Mouse (Mus musculus) adrenal gland, postnatal 4 days (tissue): Measurements from ENCODE around the gene Camsap1. TPM values are rescaled to one million over a fixed set of nuclear protein-coding genes. Genes with fewer than 3 reads are reported as not detected.
A peak's percentile ranks its signal among the peaks of the same experiment; 100 is the strongest.

ENCODE experiments used
- DNase-seq, 2 experiments: peaks; one replicate each; pipeline ENCODE4 v3.0.0; 2021 to 2022; ENCODE audit warnings: low spot score in 2 of 2, mixed read lengths in 2 of 2
- total RNA-seq, 2 experiments: library from RNA; stranded (reverse); gene quantifications; 2 replicates each; pipeline ENCODE4 v1.2.3; 2021

The Camsap1 gene
- total RNA-seq, 2 experiments from 2014 or later: 41.3 to 44.8 TPM

DNA sequence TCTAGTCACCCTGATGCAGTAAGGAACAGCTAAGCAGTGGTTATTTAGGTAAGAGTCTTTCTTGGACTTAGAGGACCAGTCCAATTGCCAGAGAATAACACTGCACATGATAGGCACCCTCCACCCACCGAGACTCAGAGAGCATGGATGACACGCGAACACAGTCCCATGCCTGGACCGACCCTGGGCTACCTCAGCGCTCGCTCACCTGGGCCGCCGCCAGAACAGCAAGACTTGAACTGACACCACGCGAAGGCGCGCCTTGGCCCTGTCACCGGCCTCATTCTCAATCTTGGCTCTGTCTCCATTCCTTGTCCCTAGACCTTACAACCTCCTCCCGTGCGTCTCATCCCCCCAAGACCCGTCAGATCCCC, 1.0 kb downstream of the Camsap1 start:
- DNase-seq: peak in 1 of 2 experiments; percentile 25

DNA sequence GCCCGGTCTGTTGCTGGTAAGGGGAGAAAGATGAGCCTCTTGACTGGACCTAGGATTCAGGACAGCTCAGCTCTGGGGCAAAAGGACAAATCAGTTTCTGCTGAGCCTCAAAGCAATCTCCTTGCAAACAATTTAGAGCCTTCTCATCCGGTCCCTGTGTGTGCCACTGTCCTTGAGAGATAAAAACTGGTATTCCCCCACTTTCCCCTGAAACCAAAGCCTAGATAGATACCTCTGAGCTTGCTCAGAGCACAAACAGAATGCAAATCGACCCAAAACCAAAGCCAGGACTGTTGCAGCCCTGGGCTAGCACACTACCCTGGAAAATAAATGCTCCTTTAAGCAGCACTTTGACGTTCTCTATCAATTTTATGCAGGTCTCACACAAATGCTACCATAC, 4.1 kb downstream of the Camsap1 start:
- DNase-seq: no peak

DNA sequence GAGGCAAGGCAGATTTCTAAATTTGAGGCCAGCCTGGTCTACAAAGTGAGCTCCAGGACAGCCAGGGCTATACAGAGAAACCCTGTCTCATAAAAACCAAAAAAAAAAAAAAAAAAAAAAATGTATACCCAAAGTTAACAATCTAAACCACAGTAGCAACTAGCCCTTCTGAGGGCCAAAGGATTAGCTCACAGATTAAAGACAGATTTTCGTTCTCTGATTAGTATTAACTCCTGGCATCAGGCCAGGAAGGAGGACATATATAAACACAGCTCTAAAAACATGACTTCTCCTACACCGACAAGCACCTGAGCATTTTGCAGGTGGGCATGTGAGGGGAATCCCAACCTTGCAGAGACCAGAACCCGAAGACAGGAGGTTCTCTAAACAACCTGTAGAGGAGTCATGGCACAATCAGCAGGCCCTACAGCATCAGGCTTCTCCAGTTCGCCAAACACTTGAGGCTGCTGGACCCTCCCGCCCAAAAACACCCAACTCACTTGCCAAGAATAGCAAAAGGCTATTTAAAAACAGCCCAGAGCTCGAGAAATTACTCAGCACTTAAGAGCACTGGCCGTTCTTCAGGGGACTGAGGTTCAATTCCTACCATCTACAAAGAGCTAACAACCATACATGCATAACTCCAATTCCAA, 5.4 kb downstream of the Camsap1 start:
- DNase-seq: no peak

DNA sequence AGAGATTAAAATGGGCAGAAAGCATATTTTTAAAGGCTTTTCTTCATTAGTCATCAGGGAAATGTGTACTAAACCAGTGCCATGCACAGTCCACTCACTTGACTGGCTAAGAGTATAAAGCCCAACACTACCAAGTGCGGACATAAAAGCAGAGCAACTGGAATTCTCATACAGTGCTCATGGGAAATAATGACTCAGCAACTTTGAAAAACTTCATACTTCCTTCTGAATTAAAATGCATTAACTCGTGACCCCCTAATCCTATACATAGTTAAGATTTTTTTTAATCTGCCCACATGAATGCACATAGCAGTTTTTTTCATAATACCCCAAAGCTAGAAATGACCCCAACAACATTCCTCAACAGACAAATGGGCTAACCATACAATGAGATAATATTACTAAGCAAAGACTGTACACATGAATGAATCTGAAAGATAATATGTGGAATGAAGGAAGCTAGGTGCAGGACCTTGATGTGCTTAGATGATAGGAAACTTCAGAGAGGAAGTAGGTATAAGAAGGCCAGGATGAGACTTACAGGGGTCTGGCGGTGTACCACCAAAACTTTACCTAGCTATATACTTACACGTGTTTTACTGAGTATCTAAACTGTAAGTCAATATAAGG, 7.8 kb downstream of the Camsap1 start:
- DNase-seq: no peak

DNA sequence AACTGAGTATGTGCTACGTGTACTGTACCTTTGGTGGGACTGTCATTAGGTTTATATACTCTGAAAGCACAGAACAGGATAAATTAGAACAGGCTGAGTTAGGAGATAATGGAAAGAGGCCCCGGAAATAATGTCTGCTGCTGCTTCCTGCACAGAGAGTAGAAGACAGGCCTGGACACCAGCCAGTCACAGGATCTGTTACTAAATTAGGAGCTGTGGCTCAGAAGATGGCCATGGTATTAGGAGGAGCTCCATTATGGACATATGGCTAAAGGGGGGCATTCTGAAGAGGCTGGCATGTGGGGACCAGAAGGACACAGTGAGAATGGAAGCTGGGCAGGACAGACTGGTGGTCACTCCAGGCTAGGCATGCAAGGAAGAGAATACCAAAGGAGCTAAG, 12.7 kb downstream of the Camsap1 start:
- DNase-seq: no peak

DNA sequence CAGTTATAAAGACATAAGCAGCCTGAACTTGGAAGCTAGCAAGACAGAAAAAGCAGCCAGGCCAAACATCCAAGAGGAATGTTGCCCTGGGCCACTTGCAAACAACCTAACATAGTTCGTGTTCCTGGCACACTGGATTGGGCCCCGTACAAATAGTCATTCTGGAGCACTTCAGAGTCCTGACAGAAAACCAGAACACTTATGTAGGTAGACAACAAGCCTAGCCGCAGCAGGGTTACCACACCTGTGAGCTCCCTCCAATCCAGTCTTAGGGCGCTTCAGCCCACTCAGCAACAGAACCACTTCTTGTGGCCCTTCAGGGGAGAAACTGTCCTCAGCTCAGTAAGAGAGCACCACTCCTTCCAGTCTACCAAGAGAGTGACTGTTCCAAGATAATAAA, 13.8 kb downstream of the Camsap1 start:
- DNase-seq: no peak

- DNase-seq: no peak
Measured at GRCm38 (mm10) chr2:25949291-25949690, 33.8 kb downstream of the Camsap1 start.

DNA sequence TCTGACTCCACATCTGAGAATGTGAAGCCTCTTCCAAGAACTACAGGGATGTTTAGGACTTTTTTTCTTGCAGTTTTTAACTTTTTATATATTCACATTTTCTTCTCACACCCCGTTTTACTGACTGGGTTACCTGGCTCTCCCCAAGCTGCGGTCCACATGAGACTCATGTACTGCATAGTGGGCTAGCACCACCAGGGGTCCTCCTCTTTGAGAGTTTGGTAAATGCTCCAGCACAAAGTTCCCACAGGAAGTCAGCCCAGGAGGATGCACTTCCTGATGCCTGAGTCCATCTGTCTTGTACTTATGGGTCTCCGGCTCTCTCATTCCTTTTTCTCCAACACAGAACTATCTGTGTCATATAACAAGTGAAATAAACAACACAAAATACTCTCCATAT, 35.1 kb downstream of the Camsap1 start:
- DNase-seq: no peak

GRCm38 (mm10) chr2:25943822-25944221, 39.3 kb downstream of the Camsap1 start:
- DNase-seq: no peak

- no peak for DNase-seq
Measured at GRCm38 (mm10) chr2:25940503-25940902, 42.6 kb downstream of the Camsap1 start.

DNA sequence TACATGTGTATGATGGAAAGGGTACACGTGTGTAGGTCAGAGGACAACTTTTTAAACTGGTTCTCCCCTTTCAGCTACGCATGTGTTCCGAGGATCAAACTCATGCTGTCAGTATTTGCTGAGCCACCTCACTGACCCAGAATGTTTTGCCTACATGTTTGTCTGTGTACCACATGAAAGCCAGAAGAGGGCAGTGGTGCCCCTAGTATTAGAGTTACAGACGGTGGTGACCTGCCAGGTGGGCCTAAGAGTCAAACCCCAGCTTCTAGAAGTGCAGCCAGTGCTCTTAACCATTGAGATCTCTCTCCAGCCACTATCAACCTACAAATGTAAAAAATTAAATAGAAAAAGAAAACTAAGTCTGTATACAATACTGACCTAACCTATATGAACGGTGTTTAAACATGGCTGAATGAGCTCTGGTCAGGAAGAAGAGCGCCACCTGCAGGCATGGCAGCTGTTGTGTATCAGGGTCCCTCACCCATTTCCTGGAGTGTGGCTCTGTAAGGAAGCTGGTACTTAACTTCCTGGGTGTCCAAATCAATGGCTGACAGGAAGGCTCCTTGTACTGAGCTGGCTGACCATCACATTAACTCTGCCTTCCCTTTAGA, 51.7 kb downstream of the Camsap1 start:
- no peak for DNase-seq

GRCm38 (mm10) chr2:25927821-25928220, 55.3 kb downstream of the Camsap1 start:
- no peak for DNase-seq

- DNase-seq: no peak
Measured at GRCm38 (mm10) chr2:25924934-25925333, 58.1 kb downstream of the Camsap1 start.

DNA sequence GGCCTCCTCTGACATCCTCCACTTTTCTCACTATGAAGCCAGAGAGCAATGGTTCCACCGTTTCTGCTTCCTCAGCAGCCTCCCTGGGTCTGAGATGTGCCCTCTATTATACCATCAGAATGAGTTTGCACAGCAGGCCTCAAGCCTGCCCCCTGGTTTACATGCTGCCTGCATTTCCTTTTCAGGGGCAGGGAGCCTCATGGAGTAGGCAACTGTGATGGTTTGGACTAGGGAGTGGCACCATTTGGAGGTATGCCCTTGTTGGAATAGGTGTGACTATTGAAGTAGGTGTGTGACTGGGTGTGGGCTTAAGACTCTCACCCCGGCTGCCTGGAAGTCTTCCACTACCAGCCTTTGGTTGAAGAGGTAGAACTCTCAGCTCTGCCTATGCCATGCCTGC, 59.3 kb downstream of the Camsap1 start:
- no peak for DNase-seq

- DNase-seq: no peak
Measured at GRCm38 (mm10) chr2:25919972-25920371, 63.1 kb downstream of the Camsap1 start.

DNA sequence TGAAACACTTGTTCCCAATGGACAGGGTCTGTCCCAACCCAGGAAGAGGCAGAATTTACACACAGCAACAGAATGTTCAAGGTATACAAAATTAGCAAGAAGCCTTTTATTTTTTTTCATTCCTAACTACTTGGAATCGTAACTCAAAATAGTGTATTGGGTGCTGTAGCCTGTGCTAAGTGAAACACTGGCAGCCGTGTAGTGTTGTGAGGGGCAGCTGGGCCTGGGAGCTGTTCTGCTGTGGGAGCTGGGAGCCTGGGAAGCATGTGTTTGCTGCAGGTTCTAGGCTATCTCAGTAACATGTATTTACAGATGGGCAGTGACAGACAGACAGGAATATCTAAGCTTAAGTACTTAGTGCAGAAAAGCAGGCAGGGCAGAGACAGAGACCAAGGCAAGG, 64.7 kb downstream of the Camsap1 start:
- no peak for DNase-seq

DNA sequence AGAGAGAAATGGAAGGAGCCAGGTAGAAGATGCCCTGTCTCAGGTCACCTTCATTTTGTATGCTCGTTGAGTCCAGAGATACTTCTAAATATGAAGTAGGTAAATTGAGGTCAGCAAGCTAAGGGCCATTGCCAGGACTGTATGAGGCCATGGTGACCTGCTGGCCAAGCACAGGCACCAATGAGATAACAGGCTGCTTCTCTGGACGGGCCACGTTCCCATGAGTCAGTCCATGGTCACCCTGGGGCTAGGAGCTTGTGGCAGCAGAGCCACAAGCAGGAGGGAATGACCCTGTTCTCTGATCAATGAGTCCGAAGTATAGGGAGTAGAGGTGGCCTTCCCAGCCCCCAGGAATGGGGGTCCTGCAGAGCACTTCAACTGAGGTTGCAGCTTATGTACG, 68.3 kb downstream of the Camsap1 start:
- no peak for DNase-seq

DNA sequence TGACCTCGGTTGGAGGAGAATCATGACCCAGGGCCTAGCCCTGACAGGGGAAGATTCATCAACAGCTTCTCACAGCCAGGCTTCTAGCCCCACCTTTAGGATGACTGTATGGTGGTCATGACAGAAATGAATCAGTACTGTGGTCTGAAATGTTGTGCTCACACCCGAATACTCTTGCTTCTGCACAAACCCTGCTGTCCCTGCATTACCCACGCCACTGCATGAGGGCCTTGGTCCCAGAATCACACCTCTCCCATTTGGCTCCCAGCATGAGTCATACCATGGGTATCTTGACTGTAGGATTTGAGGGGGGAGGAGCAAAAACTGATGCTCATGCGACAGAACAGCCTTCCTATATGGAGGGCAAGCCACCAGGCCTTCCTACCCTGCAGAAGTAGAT, 68.9 kb downstream of the Camsap1 start:
- no peak for DNase-seq

- DNase-seq: no peak
Measured at GRCm38 (mm10) chr2:25913247-25913646, 69.8 kb downstream of the Camsap1 start.

DNA sequence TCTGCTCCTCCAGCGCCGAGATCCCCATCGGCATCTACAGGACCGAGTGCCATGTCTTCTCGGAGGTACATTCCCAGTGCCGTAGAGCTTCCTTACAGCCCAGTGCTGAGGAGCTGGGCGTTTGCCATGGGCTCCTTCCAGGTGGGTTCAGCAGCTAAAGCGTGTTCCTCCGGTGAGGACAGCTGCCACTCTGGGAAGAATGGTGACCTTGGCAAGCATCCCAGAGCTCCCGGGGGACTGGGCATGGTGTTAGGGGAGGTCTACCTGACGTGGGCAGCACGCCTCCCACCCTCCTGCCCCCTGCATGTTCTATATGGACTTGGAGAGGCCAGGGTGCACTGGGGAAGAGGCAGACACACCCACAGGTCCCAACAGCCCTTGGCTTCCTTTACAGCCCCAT, 73.2 kb downstream of the Camsap1 start:
- DNase-seq: no peak

DNA sequence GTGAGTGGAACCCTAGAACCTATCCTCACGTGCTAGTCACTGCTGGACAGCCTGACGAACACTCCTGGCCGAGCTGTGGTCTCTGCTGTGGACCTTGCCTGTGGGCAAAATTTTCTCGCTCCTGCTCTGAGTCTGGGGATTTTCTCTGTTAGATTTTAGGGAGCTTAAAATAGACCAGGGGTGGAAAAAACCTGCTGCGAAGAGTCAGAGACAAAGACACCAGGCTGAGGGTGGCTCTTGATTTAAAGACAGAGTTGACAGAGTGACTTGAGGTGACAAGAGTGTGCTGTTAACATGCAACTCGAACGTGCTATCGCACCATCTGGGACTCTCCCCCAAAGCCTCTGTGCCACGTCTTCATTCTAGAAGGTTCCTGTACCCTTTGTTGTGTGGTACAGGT, 84.1 kb downstream of the Camsap1 start:
- no peak for DNase-seq

- no peak for DNase-seq
Measured at GRCm38 (mm10) chr2:25892440-25892839, 90.6 kb downstream of the Camsap1 start.

DNA sequence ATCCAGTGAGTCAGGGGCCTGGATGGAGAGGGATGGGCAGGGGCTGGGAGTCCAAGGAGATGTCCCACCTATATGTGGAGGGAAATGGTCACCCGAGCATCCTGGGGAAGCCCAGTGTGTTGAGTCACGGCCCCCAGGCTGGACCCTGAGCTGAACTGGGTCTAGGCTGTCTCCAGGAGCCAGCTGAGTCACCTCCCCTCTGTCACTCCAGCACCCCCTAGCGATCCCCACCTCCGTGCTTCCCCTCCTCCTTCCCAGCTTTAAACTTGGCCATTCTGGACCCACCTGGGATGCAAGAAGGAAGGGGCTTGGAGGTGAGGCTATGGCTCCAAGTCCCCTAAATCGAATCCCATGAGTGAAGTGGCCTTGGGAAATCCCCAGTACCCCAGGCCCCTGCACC, 94.9 kb downstream of the Camsap1 start:
- DNase-seq: no peak
